Mouse (Mus musculus): Measurements from ENCODE around the gene Man1a.

The Man1a gene

DNA sequence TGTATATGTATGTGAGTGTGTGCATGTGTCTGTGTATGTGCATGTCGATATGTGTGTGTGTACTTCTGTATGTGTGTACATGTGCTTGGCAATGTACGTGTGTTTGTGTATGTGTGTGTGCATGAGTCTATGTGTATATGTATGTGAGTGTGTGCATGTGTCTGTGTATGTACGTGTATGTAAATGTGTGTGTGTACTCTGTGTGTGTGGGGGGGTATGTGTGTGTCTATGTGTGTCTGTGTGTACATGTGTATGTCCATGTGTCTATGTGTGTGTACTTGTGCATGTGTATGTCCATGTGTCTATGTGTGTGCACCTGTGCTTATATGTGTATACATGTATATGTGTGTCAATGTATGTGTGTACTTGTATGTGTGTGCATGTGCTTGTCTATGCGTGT is 15.2 kb downstream of the Man1a start:
- DNase-seq (ENCODE audit: low spot score in 2 of 2), result no peak

DNA sequence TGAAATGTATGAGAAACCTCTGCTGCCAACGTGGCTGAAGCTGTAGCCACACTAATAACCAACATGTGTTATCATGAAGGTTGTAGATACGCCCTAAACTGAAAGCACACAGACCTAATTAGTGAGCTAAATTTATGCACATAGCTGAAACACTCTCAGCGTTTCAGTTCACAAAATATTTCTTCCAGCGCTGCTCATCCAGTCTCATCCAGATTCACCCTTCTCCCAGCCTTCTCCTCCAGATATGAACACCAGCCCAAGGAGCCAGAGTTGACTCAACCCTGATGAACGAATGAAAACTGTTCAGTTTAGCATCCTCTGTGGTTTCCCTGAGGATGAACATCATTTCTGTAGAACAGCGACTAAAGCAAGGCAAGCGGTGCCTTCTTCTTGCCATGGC is 15.8 kb downstream of the Man1a start:
- DNase-seq (ENCODE audit: low spot score in 2 of 2), result no peak

DNA sequence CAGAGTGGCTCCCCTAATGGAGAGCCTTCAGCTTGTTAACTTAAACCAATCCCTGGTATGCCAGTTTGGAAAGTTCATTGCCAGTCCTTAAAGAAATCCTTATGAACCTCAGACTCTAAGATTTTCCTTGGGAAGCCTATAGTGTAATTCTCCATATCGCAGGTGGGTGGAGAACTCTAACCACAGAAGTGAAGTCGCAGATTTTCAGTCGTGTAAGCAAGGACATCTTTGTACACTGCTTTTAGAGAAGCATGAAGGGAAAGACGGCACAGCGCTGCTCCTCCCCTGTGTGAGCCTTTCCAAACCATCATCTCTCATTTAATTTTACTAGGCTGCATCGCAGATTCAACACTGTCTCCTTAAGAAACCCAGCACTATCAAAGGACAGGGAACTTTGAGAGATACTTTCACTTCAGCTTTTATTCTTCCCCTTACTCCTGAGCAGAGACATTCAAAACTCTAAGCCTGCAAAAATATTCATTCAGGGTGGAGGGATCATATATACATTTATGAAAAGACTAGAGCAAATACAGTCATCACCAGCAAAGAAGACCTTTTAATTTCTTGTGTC is 16.6 kb downstream of the Man1a start:
- no peak for DNase-seq (ENCODE audit: low spot score in 2 of 2)

DNA sequence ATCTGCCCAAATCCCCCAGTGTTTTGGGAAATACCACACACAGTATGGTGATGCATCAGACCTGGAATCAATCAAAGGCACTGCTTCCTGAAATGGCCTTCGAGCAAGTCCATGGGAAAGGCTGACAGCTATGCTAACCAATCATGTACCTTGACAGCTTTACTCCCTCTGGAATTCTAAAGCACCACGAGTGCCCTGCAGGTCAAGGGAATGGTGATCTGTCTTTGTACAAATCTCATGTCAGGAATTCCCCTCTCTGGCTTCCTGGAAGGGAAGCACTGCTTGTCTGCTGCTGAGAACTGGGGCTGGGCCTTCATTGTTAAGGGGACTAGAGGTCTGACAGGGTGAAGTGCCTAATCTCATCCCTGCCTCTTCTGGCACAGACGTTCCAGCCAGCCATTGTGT is 17.3 kb downstream of the Man1a start:
- DNase-seq (ENCODE audit: low spot score in 2 of 2), result no peak

DNA sequence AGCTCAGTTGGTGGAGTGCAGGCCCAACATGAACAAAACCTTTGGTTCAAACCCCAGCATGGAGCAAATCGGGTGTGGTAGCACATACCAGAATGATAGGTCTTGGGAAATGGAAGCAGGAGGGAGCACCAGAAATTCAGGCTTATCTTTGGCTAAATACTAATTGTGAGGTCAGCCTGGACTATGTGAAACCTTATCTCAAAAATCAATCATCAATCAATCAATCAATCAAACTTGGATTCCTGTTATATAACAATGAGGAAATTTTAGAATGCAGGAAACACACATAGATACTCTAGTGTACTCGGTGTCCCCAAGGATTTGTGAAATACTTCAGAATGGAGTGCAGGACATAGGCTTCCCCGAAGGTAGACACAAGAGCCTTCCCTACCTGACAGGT is 17.8 kb downstream of the Man1a start:
- no peak for DNase-seq (ENCODE audit: low spot score in 2 of 2)

DNA sequence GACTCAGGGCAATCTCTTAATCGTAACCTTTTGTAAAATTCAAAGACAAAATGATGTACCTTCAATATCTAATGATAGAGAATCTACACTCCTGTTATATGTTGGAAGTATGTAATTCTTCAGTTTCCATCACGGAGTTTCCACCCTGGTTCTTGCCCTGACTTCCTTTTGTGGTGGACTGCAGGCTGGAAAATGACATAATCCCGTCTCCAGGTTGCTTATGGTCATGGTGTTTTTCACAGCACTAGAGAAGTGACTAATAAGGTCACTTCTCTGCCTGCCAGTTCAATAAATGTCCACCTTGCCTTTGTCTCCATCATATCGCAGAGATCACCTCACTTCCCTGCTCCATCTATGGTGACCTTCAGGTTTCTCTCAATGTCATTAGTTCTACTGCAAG is 22.2 kb downstream of the Man1a start:
- no peak for DNase-seq (ENCODE audit: low spot score in 2 of 2)

DNA sequence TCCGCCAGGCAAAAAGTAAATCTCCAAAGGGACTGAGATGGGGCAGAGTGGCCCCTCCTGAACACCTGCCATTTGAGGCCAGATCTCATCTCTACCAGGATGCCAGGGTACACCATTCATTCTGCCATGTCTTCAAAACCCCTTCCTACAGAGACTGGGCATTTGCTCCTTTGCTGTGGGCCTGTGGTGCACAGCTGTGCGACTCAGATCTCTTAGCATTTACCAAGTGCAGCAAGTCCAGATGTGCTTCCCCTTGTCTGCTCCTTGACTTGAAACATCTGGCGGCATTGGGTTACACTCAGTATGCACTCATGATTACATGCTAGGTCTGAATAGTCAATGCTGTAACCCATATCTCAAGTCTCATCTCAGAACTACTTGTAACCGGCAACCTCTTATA is 28.5 kb downstream of the Man1a start:
- DNase-seq (ENCODE audit: low spot score in 2 of 2), result no peak

DNA sequence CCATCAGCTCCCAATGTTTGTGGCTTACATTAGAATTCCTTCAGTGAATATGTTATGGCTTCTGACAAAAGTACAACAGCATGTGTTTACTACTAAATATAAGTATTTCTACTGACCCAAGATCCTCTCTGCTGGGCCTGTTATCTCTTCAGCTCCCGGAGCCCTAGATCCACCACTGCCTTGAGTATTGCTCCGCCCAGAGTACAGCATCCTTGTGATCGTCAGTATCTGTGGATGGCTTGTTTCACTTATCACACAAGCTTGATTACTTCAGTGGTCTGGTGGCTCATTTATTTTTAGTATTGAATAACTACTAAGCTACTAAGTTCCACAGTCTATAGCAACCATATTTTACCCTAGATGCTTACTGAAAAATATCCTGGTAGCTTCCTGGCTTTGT is 33.1 kb downstream of the Man1a start:
- no peak for DNase-seq (ENCODE audit: low spot score in 2 of 2)

DNA sequence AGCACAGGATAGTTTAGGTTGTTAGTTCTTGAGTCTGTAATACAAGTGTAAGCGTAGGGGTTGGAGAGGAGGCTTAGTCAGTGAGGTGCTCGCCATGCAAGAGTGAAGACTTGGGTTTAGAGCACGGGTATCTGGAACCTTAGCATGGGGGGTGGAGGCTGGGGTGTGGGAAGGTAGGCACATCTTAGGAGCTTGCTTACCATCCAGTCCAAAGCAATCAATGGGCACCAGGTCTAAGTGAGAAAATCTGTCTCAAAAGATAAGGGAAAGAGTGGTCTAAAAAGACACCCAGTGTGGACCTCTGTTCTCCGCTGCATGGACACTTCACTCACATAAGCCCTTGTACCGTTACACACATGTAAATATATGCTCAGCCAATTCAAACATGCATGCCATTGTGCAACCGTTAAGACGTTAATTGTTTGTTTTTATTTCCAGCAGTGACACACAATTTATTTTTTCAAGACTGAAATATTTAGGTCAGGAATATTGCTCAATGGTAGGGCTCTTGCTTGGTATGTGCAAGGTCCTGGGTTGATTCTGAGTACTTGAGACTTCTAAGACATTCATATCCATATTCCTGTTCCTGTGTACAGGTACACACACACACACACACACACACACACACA is 34.1 kb downstream of the Man1a start:
- no peak for DNase-seq (ENCODE audit: low spot score in 2 of 2)

DNA sequence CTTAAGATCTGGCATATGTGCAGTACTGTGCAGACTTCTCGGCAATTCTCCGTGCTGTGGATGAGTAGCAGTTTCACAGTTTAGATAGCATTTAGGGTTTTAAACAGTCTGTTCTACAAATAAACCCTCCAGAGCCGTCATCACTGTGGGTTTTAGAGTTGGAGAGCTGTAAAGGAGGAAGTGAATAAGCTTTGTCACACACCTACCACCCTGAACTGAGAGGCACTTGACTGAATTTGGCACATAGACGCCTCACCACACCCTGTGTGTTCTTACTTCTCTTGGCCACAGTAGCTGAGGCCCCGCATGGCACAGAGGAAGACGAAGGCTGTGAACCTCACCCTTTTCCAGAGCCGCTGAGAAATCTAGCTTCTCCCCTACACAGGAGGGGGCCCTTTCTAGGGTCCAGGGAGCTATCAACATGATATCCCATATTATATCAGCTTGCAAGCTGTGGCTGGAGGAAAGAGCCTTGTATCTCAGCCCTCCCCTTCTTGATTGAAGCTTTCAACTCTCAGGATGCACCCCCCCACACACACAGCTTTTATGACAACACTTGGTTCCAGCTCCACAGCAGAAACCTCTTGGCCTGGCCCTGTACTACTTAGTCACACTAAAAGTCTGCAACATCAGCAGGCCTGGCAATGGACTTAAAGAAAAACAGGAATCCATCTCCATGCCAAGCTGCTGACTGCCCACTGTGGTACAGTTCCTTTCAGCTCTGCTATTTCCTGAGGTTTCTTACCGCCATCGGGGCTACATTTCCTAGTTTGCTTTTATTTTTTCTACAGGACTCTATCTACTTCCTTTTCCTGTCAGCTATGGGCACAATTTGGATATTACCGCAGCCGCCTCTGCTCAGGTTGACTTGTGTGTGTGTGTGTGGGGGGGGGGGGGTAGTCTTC is 35.9 kb downstream of the Man1a start:
- DNase-seq (ENCODE audit: low spot score in 2 of 2), result peak; percentile 53 to 76

DNA sequence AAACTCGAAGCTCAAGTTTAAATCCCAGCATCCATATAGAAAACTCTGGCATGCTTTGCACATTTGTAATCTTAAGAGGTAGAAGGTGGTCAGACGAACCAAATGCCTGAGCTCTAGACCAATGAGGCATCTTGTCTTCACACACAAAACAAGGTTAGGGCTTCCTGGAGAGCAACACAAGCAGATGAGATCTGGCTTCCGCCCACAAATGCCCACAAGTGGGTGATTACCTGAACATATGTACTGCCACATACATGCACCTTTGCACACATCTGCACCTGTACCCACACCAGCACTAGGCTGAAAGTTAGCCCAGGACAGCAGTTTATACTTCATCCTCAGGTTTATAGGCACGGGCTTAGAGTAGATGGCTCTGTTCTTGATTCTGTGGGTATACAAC is 36.7 kb downstream of the Man1a start:
- DNase-seq (ENCODE audit: low spot score in 2 of 2), result no peak

DNA sequence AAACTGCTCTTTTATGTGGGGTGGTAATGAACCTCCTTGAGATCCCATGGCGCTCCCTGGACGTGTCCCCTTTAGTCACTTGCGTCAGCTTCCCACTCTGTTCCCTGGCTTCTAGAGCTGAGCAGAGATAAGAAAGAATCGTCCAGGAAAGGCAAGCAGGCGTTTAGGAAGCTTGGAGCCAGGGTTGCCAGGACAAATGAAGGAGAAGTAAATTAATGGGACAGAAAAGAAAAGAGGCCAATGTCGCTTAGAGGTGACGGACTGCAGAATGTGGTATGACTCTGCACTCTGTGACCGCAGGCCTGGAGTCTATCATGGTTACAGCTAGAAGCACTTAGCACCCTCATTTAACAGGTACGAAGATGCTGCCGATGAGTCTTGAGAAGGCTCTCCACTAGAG is 37.7 kb downstream of the Man1a start:
- no peak for DNase-seq (ENCODE audit: low spot score in 2 of 2)

DNA sequence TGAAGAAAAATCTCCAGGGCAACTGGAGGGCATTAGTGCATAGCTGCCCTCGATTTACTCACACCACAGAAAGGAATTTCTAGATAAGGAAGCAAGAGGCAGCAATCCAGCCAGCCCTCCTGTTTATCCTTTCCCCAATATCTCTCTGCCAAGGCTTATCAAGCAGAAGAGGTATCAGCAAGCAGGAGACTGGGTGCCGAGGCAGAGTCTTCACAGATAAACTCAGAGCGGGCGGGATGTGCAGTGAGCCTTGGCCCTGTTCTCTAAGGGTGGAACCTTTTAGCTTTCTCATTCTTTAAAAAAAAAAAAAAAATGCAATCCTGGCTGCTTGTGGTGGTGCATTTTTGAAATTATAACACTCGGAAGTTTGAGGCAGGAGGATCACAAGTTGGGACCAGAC is 38.2 kb downstream of the Man1a start:
- no peak for DNase-seq (ENCODE audit: low spot score in 2 of 2)

DNA sequence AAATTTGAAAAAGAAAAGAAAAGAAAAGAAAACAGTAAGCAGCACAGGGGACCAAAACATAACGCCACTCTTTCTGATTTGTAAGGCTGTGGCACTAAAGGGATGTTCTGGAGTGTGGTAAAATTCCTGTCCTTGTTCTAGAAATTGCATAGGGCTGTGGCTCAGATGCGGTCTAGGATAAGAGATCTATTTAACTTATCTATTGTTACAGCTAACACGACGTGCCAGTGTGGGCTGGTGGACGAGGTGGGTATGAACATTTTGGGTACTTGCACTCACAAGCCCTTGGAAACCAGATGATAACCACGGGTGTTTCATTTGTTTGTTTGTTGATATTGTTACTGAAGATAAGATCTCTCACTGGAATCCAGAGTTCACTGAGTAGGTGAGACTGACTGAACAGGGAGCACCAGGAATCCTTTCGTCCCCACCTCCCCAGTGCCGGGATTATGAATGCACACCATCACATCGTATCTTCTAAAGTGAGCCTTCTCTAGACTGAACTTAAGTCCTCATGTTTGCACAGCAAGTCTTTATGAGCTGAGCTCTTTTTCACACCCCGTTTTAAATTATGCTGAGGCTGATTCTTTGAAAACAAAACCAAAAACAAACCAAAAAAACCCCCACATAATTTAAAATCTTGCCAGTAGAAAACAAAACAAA is 38.9 kb downstream of the Man1a start:
- DNase-seq (ENCODE audit: low spot score in 2 of 2), result no peak

DNA sequence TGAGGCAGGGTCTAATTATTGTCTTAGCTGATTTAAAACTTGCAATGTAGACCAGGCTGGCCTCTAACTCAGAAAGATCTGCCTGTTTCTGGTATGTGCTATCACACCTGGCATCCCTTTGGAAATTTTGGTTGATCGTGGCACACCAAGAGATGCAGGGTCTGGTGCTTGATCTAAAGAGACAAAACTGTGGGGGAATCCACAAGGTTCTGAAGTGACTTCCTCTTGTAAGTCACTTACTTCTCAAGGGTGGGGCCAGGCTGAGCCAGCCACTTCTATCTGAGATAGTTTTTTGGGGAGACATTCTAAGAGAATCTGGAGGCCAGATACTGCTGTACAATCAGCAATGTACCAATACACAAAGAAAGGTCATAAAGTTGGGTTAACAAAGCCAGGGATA is 40.8 kb downstream of the Man1a start:
- DNase-seq (ENCODE audit: low spot score in 2 of 2), result no peak

DNA sequence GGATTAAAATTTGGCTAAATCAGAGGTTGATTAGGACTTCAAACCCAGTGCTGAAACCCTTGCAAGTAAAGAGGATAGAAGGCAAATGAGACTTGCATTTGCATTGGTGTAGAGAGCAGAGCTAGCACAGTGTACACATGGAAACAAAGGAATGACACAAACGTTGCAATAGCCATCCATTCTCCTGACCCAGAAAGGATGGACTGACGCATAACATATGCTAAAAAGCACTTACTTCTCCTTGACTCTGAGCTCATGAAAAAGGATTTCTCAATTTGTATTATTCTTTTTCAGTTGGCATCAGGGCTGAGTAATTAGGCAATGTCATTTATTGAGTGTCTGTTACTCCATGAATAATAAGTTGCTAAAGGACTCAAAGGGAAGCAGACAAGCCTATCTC is 41.6 kb downstream of the Man1a start:
- DNase-seq (ENCODE audit: low spot score in 2 of 2), result no peak

DNA sequence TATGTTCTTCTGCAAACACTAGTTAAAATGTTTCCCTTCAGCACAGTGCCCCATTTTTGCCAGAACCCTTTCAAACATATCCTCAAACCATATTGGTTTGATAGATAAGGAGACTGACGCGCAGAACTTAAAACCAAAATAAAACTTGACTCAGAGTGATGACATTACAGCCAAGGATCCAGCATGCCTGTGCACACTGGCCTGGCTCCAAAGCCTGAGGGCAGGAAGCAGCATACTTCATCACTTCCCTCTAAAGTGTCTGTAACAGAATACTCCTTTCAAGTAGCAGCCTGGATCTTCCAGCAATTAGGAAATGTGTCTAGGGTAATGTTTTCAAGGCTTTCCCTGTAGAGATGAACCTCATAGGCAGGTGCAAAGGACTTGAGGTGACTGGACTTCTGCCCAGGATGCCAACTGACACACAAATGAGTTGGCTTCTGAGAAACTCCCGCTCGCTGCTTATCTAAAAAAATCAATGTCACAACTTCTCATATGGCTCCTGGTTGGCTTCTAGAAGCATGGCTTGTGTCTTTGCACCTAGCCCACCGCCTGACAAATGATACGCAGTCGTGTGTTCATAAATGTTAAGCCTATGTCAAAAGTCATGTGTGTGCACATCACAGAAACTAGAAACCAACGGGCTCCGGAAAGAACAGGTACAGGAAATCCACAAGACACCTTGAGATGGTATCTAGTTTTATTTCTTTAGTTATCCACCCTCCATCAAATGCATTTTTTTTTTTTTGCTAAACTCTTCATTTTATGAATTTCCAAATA is 43.9 kb downstream of the Man1a start:
- no peak for DNase-seq (ENCODE audit: low spot score in 2 of 2)

DNA sequence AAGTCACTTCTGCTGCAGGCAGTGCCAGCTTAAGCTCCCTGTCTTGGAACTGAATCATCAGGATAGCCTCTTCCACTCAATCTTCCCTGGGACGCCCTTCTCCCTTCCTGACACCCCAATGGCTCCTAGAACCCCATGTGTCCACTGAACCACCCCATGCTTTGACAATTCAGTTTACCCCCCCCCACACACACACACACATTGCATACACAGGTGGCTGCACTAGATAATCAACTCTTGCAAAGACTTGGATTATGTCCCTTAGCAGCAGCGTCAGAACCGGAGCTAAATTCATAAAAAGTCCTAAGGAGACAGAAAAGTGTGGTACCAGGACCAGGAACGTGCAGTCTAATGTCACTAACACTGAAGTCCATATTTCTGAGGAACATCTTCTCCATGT is 47.5 kb downstream of the Man1a start:
- DNase-seq (ENCODE audit: low spot score in 2 of 2), result no peak

DNA sequence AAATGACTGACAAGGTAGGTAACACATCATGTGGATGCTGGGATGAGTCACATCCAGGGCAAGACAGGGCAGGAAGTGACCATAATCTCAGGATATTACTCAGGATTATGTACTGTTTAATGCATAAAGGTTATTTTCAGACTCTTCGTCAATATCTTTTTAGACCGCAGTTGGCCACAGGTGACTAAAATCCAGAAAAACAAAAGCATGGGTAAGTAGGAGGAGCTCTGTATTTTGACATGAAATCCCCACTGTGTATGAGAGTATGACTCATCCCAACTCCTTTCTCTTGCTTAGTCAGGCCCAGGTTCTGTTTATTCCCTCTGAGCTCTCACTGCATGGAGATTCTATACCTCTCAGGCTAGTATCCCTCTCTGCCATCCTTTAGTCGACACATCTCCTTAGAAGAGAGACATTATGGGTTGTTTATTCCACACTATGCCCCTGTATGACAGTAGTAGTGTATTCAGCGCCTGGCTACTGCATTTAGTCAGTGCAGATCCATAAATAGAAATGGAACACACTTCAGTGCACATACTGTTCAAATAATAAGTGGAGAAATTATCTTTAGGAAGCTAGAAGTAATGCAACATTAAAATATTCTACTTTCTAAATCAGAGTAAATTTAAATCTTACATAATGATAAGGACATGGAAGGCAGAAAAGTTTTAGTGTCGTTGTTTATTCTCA is 49.5 kb downstream of the Man1a start:
- no peak for DNase-seq (ENCODE audit: low spot score in 2 of 2)

DNA sequence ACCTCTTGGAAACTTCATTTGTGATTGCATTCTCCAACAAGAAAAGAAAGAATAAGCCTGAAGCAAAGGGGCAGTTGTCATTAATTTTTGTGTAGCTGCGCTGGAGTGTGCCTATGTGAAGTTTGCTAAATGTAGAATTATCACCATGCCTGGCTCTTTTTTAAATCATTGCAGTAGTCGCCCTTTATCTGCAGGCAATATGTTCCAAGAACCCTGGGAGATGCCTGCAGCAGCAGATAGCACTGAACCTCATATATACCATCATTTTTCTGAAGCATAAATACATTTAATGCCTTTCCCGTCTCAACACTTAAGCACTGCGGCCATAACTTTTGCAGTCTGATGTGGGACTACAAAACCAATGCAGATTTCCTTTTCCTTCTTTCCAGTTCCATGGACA is 50.3 kb downstream of the Man1a start:
- no peak for DNase-seq (ENCODE audit: low spot score in 2 of 2)

DNA sequence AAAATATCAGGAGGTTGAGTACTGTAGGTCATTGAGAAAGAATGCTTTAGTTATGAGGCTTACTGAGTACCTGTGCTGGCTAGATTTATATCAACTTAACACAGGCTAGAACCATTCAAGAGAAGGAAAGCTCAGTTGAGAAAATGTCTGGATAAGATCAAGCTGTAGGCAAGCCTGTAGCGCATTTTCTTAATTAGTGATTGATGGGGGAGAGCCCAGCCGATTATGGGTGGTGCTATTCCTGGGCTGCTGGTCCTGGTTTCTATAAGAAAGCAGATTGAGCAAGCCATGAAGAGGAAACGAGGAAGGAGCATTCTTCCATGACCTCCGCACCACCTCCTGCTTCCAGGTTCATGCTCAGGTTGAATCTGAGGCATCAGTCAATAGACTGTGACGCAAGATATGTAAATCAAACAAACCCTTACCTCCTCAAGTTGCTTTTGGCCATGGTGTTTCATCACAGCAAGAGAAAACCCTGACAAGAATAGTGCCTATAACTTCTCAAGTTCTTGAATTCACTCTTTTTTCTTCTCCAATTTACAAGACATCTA is 58.4 kb downstream of the Man1a start:
- no peak for DNase-seq (ENCODE audit: low spot score in 2 of 2)
